8 mouse cellular contexts compared by ENCODE assay signal in the genomic region with DNA sequence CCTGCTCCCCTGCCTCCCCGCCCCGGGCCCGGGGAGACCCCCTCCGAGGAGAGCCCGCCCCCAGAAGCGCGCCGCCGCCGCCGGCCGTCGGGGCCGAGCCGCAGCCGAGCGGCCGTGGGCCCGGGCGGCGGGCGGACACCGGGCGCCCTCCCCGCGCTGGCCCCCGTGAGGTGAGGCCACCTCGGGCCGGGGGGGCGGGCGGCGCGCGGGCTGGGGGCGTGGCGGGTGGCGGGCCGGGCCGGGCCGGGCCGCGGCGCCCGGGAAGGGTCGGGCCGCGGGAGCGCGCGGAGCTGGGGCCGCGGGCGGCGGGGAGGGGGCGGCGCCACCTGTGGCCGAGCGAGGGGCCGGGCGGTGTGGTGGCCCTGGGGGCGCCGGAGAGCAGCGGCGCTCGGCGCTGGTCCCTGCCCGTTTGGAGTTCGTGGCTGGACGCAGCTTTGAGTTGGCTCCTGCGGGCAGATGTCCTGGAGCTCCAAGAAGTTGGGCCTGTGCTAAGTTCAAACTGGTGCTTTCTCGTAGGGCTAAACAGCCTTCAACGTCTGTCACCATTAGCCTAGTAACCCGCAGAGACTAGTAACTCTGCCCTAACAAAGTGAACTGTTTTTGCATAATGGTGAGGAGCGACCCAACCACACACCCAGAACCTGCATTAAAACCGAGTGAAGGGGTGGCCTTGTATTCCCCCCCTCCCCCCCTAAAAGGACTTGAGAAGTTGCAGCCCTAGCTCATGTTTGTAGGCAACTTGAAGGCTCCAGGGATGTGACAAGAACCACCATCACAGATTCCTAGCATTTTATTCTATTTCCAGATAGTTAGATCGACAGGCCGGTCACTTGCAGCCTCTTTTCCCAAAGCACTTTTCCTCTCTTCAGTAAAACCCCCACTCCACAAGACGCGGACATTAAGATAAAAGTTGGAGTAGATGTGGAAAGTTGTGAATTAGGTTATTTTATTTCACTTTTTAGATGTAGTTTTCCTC. TPM values are rescaled to one million over a fixed set of nuclear protein-coding genes. Genes with fewer than 3 reads are reported as not detected.
DNase-seq lines count a peak whose midpoint lies in the region; ATAC-seq lines count a peak whose summit lies in the region.

No protein-coding gene starts in this region.

- DNase-seq in T-cell, adult 2 months (ENCODE audit: low spot score), result peak; percentile 31
- DNase-seq in cerebellum, postnatal 10 days, result peak; percentile 71 to 82
- DNase-seq in gastrocnemius, adult 18-20 months (ENCODE audit: low spot score), result peak; percentile 55
- peak; percentile 31 for DNase-seq in hindlimb bud, embryonic 11.5 days (ENCODE audit: extremely low spot score, low read depth, low spot score)
- peak; percentile 25 to 27 for DNase-seq in left cerebral cortex, postnatal 25 days (ENCODE audit: low spot score in 2 of 2)
- DNase-seq in right cerebral cortex, postnatal 25 days, result peak; percentile 46
- peak; percentile 63 to 68 for DNase-seq in urinary bladder, postnatal 4 days (ENCODE audit: low spot score in 2 of 2)

- peak; percentile 45 for ATAC-seq in megakaryocyte-erythroid progenitor cell, adult 5-6 weeks (replicated peaks; ENCODE audit: low FRiP score, low TSS enrichment, poor library complexity, severe bottlenecking)

- intact Hi-C loops in left cerebral cortex, postnatal 25 days (cut with DNase I), result loop anchor here (2.0 kb wide), 1 partner anchor 26 kb away; a partner anchor contains a TSS

RNA-seq across cellular contexts. Expression of a gene that starts 0.9 kb away (rescaled TPM):
- 100 to 1,000 TPM; 133 to 135 TPM for total RNA-seq in gastrocnemius, adult 18-20 months (2021)
- total RNA-seq in left cerebral cortex, postnatal 25 days (2021), result 100 to 1,000 TPM; 316 to 372 TPM
- 46.8 and 49.9 TPM in 2 replicates for total RNA-seq in megakaryocyte-erythroid progenitor cell, adult 5-6 weeks (2014; fragmentation: Nextera tagmentation)
- 25.3 and 38.5 TPM in 2 replicates for total RNA-seq in megakaryocyte-erythroid progenitor cell, adult 5-6 weeks (2017)

RNA-seq across cellular contexts. Expression of a gene that starts 10.8 kb away (rescaled TPM):
- total RNA-seq in gastrocnemius, adult 18-20 months (2021), result not detected
- not detected for total RNA-seq in left cerebral cortex, postnatal 25 days (2021)
- total RNA-seq in megakaryocyte-erythroid progenitor cell, adult 5-6 weeks (2014; fragmentation: Nextera tagmentation), result not detected in 2 replicates
- total RNA-seq in megakaryocyte-erythroid progenitor cell, adult 5-6 weeks (2017), result not detected in 2 replicates

RNA-seq across cellular contexts. Expression of a gene that starts 26.8 kb away (rescaled TPM):
- total RNA-seq in gastrocnemius, adult 18-20 months (2021), result not detected
- under 1 TPM; 0.11 to 0.18 TPM for total RNA-seq in left cerebral cortex, postnatal 25 days (2021)
- total RNA-seq in megakaryocyte-erythroid progenitor cell, adult 5-6 weeks (2014; fragmentation: Nextera tagmentation), result not detected in 2 replicates
- total RNA-seq in megakaryocyte-erythroid progenitor cell, adult 5-6 weeks (2017), result not detected in 2 replicates

RNA-seq across cellular contexts. Expression of a gene that starts 39.3 kb away (rescaled TPM):
- total RNA-seq in gastrocnemius, adult 18-20 months (2021), result under 1 TPM; 0.41 to 0.74 TPM
- 1 to 10 TPM; 2.2 to 2.3 TPM for total RNA-seq in left cerebral cortex, postnatal 25 days (2021)
- total RNA-seq in megakaryocyte-erythroid progenitor cell, adult 5-6 weeks (2014; fragmentation: Nextera tagmentation), result not detected in 2 replicates
- total RNA-seq in megakaryocyte-erythroid progenitor cell, adult 5-6 weeks (2017), result not detected in 2 replicates

RNA-seq across cellular contexts. Expression of a gene that starts 59.3 kb away (rescaled TPM):
- total RNA-seq in gastrocnemius, adult 18-20 months (2021), result under 1 TPM; 0.46 to 0.83 TPM
- 1 to 10 TPM in 1 of 2 experiments, under 1 TPM in 1; 0.99 to 1.1 TPM for total RNA-seq in left cerebral cortex, postnatal 25 days (2021)
- 20.9 and 31.7 TPM in 2 replicates for total RNA-seq in megakaryocyte-erythroid progenitor cell, adult 5-6 weeks (2014; fragmentation: Nextera tagmentation)
- 10.5 and 10.8 TPM in 2 replicates for total RNA-seq in megakaryocyte-erythroid progenitor cell, adult 5-6 weeks (2017)

Comparison
In these comparisons a context has a peak if more than half of its experiments do, and no peak if none do; other contexts are left out.
1. Peak in every context shown above with its lines: DNase-seq and ATAC-seq.
2. DNase-seq: peak in every context shown above with its lines; median percentile 76 in cerebellum, postnatal 10 days; 66 in urinary bladder, postnatal 4 days; 55 in gastrocnemius, adult 18-20 months; 46 in right cerebral cortex, postnatal 25 days; 31 in T-cell, adult 2 months; 31 in hindlimb bud, embryonic 11.5 days; 26 in left cerebral cortex, postnatal 25 days.